Mouse (Mus musculus): ENCODE results near the gene Mylk2. TPM values are rescaled to one million over a fixed set of nuclear protein-coding genes. Genes with fewer than 3 reads are reported as not detected.

The Mylk2 gene
- total RNA-seq, 1 experiment from 2014 or later = not detected

GRCm38 (mm10) chr2:152911432-152911831 lies 280 bp downstream of the Mylk2 start:
- no peak for ATAC-seq (replicated peaks; ENCODE audit: low read depth, poor library complexity, severe bottlenecking)

DNA sequence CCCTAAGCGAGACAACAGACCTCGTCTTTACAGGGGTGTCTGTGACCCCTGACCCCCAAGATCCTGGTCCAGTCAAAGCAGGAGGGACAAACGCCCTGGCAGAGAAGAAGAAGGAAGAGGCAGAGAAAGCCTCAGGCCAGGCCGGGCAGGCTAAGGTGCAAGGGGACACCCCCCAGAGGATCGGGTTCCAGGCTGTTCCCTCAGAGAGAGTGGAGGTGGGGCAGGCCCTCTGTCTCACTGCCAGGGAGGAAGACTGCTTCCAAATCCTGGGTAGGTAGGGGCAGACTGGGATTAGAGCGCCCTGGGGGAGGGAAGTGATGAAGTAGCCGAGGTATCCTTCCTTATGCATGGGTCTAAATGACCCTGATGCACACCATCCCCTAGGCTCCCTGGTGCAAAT lies 2.3 kb downstream of the Mylk2 start:
- ATAC-seq (replicated peaks; ENCODE audit: low read depth, poor library complexity, severe bottlenecking) = no peak

- ATAC-seq (replicated peaks; ENCODE audit: low read depth, poor library complexity, severe bottlenecking) = peak; percentile 90
Measured at GRCm38 (mm10) chr2:152914310-152915120, 3.4 kb downstream of the Mylk2 start.

GRCm38 (mm10) chr2:152915453-152915852 lies 4.3 kb downstream of the Mylk2 start:
- ATAC-seq (replicated peaks; ENCODE audit: low read depth, poor library complexity, severe bottlenecking) = no peak

- ATAC-seq (replicated peaks; ENCODE audit: low read depth, poor library complexity, severe bottlenecking) = no peak
Measured at GRCm38 (mm10) chr2:152916111-152916510, 5.0 kb downstream of the Mylk2 start.

DNA sequence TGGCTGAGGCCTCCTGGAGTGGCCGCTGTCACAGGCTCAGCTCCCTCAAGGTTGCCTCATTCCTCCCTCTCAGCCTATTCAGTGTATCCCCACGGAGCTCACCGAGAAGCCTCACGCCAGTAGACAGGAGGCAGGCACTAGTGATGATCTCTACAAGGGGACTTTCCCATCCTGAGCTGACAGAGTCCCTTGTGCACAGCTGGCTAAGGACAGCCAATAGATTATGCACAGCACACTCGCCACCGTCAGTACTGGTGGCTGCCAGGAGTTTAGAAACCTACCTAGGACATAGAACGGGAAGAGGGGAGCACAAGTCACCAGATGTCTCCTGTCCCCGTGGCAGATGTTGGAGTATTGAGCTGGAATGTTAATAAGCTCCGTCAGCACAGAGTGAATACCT lies 6.5 kb downstream of the Mylk2 start:
- no peak for ATAC-seq (replicated peaks; ENCODE audit: low read depth, poor library complexity, severe bottlenecking)

DNA sequence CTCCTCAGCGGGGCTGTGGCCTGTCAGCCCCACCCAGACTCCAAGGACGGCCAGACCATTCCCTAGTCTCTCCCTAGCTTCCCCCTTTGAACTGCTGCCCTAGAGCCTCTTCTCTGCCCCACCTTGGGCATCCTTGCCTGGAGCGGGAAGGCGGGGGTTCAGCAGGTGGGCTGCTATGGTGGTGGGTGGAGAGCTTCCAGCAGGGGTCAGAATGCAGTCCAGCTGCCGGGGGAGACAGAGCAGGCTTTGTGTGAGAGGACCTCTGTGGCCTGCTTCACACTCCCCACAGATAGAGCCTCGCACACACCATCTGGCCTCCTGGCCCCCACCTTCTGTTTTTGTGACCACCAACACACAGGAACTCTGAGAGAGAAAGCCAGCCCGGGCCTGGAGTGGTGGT lies 11.2 kb downstream of the Mylk2 start:
- no peak for ATAC-seq (replicated peaks; ENCODE audit: low read depth, poor library complexity, severe bottlenecking)

DNA sequence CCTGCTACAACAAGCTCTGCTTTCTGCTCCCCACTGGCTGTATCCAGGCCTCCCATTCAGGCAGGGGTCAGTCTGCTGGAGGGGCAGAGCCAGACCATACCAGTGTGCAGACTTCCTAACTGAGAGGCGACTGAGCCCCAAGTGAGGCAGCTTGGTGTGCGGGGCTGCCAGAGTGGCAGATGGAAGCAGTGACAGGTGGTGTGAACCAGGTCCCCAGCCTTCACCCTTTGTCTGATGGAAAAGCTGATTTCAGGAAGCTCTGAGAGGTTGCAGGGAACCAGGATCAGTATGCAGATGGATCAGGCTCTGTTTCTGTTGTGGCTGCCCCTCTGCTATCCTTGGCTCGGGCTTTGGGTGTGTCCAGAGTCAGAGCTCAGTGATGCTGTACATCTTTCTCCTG lies 12.5 kb downstream of the Mylk2 start:
- ATAC-seq (replicated peaks; ENCODE audit: low read depth, poor library complexity, severe bottlenecking) = no peak

DNA sequence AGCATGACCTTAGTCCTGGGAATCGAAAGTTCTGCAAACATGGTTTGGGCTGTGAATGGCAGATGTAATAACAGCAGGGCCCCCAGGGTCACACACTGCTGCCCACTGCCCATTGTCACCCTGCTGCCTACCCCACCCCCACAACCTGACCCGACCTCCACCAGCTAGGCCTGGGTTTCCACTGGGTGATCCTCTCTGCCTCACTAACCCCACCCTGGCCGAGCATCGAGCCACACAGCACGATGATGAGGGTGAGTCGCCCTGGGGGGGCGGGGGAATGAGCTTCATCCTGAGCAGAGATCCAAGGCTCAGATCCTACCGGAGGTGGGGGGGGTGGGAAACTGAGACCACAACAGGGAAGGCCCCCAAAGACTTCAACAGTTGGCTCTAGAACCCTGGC lies 13.0 kb downstream of the Mylk2 start:
- no peak for ATAC-seq (replicated peaks; ENCODE audit: low read depth, poor library complexity, severe bottlenecking)

- no peak for ATAC-seq (replicated peaks; ENCODE audit: low read depth, poor library complexity, severe bottlenecking)
Measured at GRCm38 (mm10) chr2:152924543-152924942, 13.4 kb downstream of the Mylk2 start.

DNA sequence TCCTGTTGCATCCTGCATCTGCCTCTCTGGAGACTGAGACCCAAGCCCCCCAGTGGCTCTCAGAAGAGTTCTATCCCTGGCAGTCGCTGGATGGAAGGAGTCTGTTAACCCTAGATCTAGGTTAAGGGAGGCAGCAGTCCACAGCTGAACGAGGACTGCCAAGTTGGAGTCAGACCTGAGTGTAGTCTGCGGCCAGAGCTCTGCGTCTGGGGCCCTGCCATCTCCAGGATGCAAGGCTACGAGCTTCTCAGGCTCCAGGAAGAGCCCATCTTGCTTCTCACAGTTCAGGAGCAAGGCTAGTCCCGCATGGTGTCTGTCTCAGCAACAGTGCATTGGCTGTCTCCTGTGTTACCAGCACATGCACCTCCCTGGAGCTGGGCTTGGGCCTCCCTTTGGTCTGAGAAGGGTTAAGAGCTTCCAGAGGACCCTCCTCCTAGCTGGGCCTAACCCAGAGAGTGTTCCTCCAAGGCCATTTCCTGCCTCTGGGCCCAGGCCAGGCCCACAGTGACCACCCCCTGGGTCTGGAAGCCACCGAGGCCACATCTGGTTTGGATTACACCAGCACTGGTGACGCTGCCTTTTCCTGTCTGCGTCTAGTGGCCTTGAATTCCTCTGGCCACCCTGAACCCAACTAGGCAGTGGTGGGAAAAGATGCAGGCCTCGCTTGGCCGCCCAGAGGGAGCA lies 14.2 kb downstream of the Mylk2 start:
- ATAC-seq (replicated peaks; ENCODE audit: low read depth, poor library complexity, severe bottlenecking) = peak; percentile 51

GRCm38 (mm10) chr2:152926896-152927295 lies 15.7 kb downstream of the Mylk2 start:
- ATAC-seq (replicated peaks; ENCODE audit: low read depth, poor library complexity, severe bottlenecking) = no peak

DNA sequence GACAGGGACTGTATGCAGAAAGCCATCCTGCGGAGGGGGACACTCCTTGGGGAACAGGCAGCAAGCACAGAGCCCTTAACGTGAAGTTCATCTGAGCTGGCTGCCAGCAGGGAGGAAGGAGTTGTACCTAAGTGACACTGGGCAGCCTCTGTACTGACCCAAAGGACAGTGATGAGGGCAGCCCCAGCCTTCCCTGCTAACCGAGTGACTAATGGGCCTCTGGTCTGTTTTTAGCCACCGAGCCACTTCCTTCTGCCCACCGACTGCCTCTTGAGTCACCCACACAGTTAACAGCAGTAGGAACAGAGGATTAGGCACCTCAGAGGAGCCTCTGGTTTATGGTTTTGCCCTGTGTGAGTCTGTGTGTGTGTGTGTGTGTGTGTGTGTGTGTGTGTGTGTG lies 16.2 kb downstream of the Mylk2 start:
- peak; percentile 43 for ATAC-seq (replicated peaks; ENCODE audit: low read depth, poor library complexity, severe bottlenecking)

GRCm38 (mm10) chr2:152928219-152928987 lies 17.3 kb downstream of the Mylk2 start:
- ATAC-seq (replicated peaks; ENCODE audit: low read depth, poor library complexity, severe bottlenecking) = no peak

DNA sequence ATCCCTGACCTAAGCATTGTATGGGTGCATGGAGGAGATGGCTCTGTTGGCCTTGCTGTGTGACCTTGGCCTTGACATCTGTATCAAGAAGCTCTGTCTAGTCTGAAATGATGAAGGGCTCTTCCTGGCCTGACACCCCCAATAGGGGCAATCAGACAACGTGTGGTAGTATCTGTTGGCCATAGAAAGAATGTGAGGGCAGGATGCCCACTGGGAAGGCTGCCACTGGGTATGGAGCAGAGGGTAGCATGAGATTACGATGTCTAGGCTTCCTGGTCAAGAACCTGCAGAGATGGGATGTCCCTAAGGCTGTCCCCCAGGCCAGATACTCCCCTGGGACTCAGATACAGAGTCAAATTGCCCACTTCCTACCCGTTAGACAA lies 17.8 kb downstream of the Mylk2 start:
- ATAC-seq (replicated peaks; ENCODE audit: low read depth, poor library complexity, severe bottlenecking) = no peak

DNA sequence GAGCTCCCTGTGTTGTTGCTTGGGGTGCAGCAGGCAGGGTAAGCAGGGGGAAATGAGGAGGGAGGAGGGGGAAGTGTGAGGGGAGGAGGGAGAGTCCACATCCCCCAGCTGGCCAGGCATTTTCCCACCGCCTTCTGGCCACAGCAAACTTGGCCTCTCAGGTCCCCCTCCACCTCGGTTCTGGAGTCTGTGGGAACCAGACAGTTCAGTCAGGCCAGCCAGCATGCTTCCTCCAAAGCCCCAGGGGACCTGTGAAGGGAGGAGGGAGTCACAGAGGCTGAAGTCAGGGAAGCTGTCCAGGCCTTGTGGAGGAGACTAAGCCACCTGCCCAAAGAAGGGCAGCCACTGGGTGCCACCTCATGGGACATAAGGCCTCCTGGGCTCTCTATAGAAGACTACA lies 19.1 kb downstream of the Mylk2 start:
- no peak for ATAC-seq (replicated peaks; ENCODE audit: low read depth, poor library complexity, severe bottlenecking)

- ATAC-seq (replicated peaks; ENCODE audit: low read depth, poor library complexity, severe bottlenecking) = no peak
Measured at GRCm38 (mm10) chr2:152931456-152932160, 20.5 kb downstream of the Mylk2 start.

DNA sequence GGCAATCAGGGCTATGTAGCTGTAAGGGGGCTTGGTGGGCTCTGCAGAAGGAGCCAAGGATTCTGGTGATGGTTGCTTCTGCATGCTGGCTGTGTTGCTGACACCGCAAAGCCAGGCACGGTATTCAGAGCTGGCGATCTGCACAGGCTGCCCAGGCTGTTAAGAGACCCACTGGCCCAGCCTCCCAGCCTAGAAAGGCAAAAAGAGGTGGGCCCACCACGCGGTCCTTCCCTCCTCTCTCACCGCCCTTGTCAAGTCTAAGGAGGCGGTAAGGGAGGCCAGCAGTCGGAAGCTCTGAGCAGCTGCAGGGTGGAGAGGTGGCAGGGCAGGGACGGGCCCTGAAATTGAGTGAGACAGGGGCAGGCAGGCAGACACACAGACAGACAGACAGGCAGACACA lies 21.9 kb downstream of the Mylk2 start, which contains the start of gene Foxs1:
Foxs1 (minus strand) TSS at position 161 of the 400 bp plus-strand sequence.
- 0 out of 2 replicates have a peak, but pooled peaks have one; percentile 27 for ATAC-seq (replicated peaks; ENCODE audit: low read depth, poor library complexity, severe bottlenecking)

GRCm38 (mm10) chr2:152933614-152934013 lies 22.5 kb downstream of the Mylk2 start:
- ATAC-seq (replicated peaks; ENCODE audit: low read depth, poor library complexity, severe bottlenecking) = peak; percentile 88

DNA sequence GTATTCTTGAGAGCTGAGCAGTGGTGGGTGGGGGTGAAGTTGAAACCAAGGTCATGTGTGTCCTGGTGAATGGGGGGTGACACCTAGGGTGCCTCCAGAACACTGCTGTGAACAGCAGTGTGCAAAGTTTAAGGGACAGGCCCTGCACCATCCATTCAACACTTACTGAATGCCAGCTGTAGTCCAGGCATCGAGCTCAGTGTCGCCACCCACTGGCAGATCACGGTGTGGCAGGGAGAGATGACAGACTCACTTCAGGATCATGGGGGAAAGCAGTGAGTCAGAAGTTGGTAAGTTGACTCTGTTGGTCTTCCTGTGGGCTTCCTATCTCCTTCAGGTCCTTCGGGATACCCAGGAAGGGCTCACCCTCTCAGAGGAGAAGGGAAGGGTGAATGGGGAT lies 28.7 kb downstream of the Mylk2 start:
- peak; percentile 64 for ATAC-seq (replicated peaks; ENCODE audit: low read depth, poor library complexity, severe bottlenecking)

Measured in common myeloid progenitor, adult 5-6 weeks (primary cell).